Mouse (Mus musculus) forebrain, embryonic 10.5 days (tissue): ENCODE results near the gene C8a. TPM values are rescaled to one million over a fixed set of nuclear protein-coding genes. Genes with fewer than 3 reads are reported as not detected.

Experiments used
- DNase-seq: peaks from one replicate; pipeline ENCODE4 v3.0.0-alpha.2; 2017; ENCODE audit warnings: low spot score; ENCODE audit errors: extremely low spot score
- H3K27ac ChIP-seq: fragments of 300-500 bp; sonication (generic); 2 replicates; pipeline ENCODE4 v1.5.1; 2016; ENCODE audit warnings: mild to moderate bottlenecking
- H3K27me3 ChIP-seq: fragments of 300-500 bp; sonication (generic); 2 replicates; pipeline ENCODE4 v1.6.1; 2016; ENCODE audit warnings: mild to moderate bottlenecking; ENCODE audit not compliant: poor library complexity, severe bottlenecking
- H3K36me3 ChIP-seq: fragments of 300-500 bp; sonication (generic); replicated peaks from 2 replicates; pipeline ENCODE4 v1.6.1; 2016; ENCODE audit warnings: mild to moderate bottlenecking, moderate library complexity
- H3K4me1 ChIP-seq: fragments of 300-500 bp; sonication (generic); 2 replicates; pipeline ENCODE4 v1.6.1; 2016
- H3K4me3 ChIP-seq: fragments of 300-500 bp; sonication (generic); 2 replicates; pipeline ENCODE4 v1.5.1; 2016; ENCODE audit warnings: mild to moderate bottlenecking, moderate library complexity
- H3K9me3 ChIP-seq: fragments of 300-500 bp; sonication (generic); 2 replicates; pipeline ENCODE4 v1.6.1; 2016; ENCODE audit warnings: mild to moderate bottlenecking, moderate library complexity
- WGBS: fragments of 180-500 bp; shearing (Covaris S2); methylation state at CpG from one replicate; pipeline ENCODE4 v1.1.7; 2016; 5-methylcytosine and 5-hydroxymethylcytosine counted together
- polyA plus RNA-seq: library from polyadenylated mRNA; unstranded; fragments of >200 nt; fragmentation: Nextera tagmentation; extraction: Ambion mirVana; gene quantifications from 2 replicates; pipeline ENCODE4 v1.2.1, GENCODE M21; 2016

C8a gene
- polyA plus RNA-seq, 1 experiment from 2014 or later: not detected

- H3K4me1 ChIP-seq: no peaks in the 10 kb centered on the region
- H3K9me3 ChIP-seq: no peaks in the 10 kb centered on the region
- no peak for DNase-seq
- no peak overlapping the region for H3K27ac ChIP-seq
- H3K27me3 ChIP-seq: no peaks in the 10 kb centered on the region
- H3K4me3 ChIP-seq: no peak overlapping the region
- 92% methylated on average over 4 of the region's 4 CpGs for WGBS
- H3K36me3 ChIP-seq: no peaks in the 10 kb centered on the region
These were observed 84.1 kb downstream of the C8a start for GRCm38 (mm10) chr4:104792111-104792510.

DNA sequence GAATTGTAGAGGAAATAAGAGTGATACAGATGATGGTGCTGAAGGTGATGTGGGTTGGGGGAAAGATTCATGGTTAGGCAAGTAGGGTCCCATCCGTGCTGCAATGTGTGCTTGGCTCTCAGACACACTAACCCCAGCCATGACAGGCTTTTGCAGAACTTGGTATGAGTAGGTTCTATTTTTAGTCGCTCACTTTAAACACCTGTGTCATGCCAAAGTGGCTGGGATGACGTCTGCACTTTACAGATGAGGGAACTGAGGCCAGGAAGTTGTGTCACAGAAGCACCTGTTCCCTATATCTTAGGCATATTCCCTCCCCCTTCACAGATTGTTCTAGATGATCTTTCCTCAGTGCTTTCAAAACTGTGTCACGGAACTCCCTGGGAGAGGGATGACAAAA is 93.9 kb downstream of the C8a start:
- 88% methylated on average over 4 of the region's 4 CpGs for WGBS
- no peak overlapping the region for H3K4me3 ChIP-seq
- no peak overlapping the region for H3K27ac ChIP-seq
- no peaks in the 10 kb centered on the region for H3K9me3 ChIP-seq
- H3K27me3 ChIP-seq: no peaks in the 10 kb centered on the region
- no peaks in the 10 kb centered on the region for H3K36me3 ChIP-seq
- H3K4me1 ChIP-seq: no peaks in the 10 kb centered on the region
- no peak for DNase-seq

- Histone ChIP-seq H3K27me3 (no peaks in the 10 kb centered on the region), H3K4me3 (no peak overlapping the region), H3K36me3 (no peaks in the 10 kb centered on the region), H3K9me3 (no peaks in the 10 kb centered on the region), H3K27ac (no peak overlapping the region), H3K4me1 (no peaks in the 10 kb centered on the region)
- no peak for DNase-seq
- WGBS: 92% methylated on average over 3 of the region's 3 CpGs
These were observed 94.8 kb downstream of the C8a start for GRCm38 (mm10) chr4:104781441-104781840.

DNA sequence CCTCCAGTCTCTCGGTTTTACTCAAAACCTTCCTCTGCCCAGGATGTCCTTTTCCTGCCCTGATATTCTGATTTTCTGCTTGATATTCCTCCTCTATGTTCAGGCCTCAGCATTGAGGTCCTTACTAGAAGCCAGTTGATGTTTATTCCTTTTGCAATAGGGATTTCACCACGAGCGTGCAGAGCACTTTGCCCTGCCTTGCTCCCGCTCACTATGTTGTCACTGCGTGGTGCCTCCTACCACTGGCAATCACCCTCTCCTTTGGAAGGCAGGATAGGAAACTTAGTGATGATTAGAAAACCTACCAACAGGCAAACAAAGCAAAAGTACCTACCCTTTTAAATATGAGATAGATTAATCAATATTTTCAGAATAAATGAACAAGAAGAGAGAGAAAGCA is 96.7 kb downstream of the C8a start:
- DNase-seq: no peak
- Histone ChIP-seq H3K27me3 (peaks cover 2% of the 10 kb centered on the region; the same call in 1 of the 2 replicates), H3K27ac (no peak overlapping the region), H3K4me1 (no peaks in the 10 kb centered on the region), H3K4me3 (no peak overlapping the region), H3K36me3 (no peaks in the 10 kb centered on the region), H3K9me3 (no peaks in the 10 kb centered on the region)
- 92% methylated on average over 5 of the region's 5 CpGs for WGBS

GRCm38 (mm10) chr4:104775601-104776000 is 100.6 kb downstream of the C8a start:
- no peak overlapping the region for H3K27ac ChIP-seq
- no peak for DNase-seq
- H3K4me3 ChIP-seq: no peak overlapping the region
- H3K9me3 ChIP-seq: no peaks in the 10 kb centered on the region
- peaks cover 19% of the 10 kb centered on the region; the same call in 1 of the 2 replicates for H3K27me3 ChIP-seq
- WGBS: 44% methylated on average over 3 of the region's 3 CpGs
- no peaks in the 10 kb centered on the region for H3K36me3 ChIP-seq
- H3K4me1 ChIP-seq: no peaks in the 10 kb centered on the region

DNA sequence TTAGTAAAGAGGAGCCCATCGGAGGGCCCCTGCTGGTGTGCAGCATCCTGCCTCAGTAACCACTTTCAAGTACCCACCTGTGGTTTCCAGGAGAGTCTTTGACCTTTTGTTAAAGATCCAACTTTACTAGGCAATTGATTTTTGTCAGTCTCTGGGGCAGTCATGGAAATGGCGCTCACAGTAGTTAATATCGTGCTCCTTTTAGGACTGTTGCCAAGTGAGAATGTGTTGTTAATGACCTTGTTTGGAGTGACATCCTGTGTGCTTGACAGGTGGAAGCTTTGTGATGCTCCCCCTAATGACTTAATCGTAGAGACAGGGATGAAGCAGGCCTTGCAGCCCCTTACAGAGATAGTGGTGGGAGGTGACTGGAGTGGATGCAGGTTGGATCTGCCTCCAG is 105.9 kb downstream of the C8a start:
- H3K27ac ChIP-seq: no peak overlapping the region
- H3K4me3 ChIP-seq: no peak overlapping the region
- no peaks in the 10 kb centered on the region for H3K36me3 ChIP-seq
- H3K27me3 ChIP-seq: peaks cover 19% of the 10 kb centered on the region; the same call in 1 of the 2 replicates
- 83% methylated on average over 4 of the region's 4 CpGs for WGBS
- H3K4me1 ChIP-seq: no peaks in the 10 kb centered on the region
- DNase-seq: no peak
- H3K9me3 ChIP-seq: no peaks in the 10 kb centered on the region

- Histone ChIP-seq H3K4me3 (no peak overlapping the region), H3K36me3 (no peaks in the 10 kb centered on the region), H3K9me3 (no peaks in the 10 kb centered on the region), H3K27ac (no peak overlapping the region), H3K27me3 (peaks cover 18% of the 10 kb centered on the region; the same call in 1 of the 2 replicates), H3K4me1 (no peaks in the 10 kb centered on the region)
- WGBS: 93% methylated on average over 8 of the region's 8 CpGs
- no peak for DNase-seq
These were observed 106.6 kb downstream of the C8a start for GRCm38 (mm10) chr4:104769602-104770001.

GRCm38 (mm10) chr4:104768190-104768589 is 108.0 kb downstream of the C8a start:
- 88% methylated on average over 4 of the region's 4 CpGs for WGBS
- Histone ChIP-seq H3K36me3 (no peaks in the 10 kb centered on the region), H3K9me3 (no peaks in the 10 kb centered on the region), H3K4me3 (no peak overlapping the region), H3K4me1 (no peaks in the 10 kb centered on the region), H3K27ac (no peak overlapping the region), H3K27me3 (peaks cover 5% of the 10 kb centered on the region; the same call in 1 of the 2 replicates)
- DNase-seq: no peak

GRCm38 (mm10) chr4:104766065-104766464 is 110.1 kb downstream of the C8a start, which contains the start of gene C8b:
Gene C8b, plus strand, starts transcription at chr4:104766317.
- H3K27ac ChIP-seq: no peak within 1 kb of the TSS
- peaks cover 6% of the 10 kb centered on the region for H3K4me1 ChIP-seq
- H3K27me3 ChIP-seq: no peaks in the 10 kb centered on the region
- H3K36me3 ChIP-seq: no peaks in the 10 kb centered on the region
- H3K4me3 ChIP-seq: no peak within 1 kb of the TSS
- WGBS: 95% methylated on average over 8 of the region's 8 CpGs
- DNase-seq: no peak
- H3K9me3 ChIP-seq: no peaks in the 10 kb centered on the region

Other genes with a start within 250 kb of the C8a start
- 0.11 TPM in 1 of 2 replicates, not detected in the other for gene C8b, start 110.1 kb downstream of the C8a start, polyA plus RNA-seq
- not detected in 2 replicates for gene Gm17662, start 19.1 kb downstream of the C8a start, polyA plus RNA-seq
- 0.09 and 0.15 TPM in 2 replicates for gene Fyb2, start 37.1 kb upstream of the C8a start, polyA plus RNA-seq
- 1.2 and 1.7 TPM in 2 replicates for gene Prkaa2, start 233.5 kb upstream of the C8a start, polyA plus RNA-seq